Mouse (Mus musculus) stomach, postnatal 0 days (tissue): ENCODE results near the gene Prss46.

Experiments
- CTCF ChIP-seq: IDR thresholded peaks from 2 replicates; pipeline ENCODE4 v1.5.1; 2016; ENCODE audit warnings: antibody characterized with exemption, low read depth, mild to moderate bottlenecking, moderate library complexity
- EP300 ChIP-seq: optimal IDR thresholded peaks from 2 replicates; pipeline ENCODE3; 2016; ENCODE audit warnings: antibody characterized with exemption

- TF ChIP-seq CTCF (no peak), EP300 (no peak)
These were observed 51.7 kb downstream of the Prss46 start for GRCm38 (mm10) chr9:110895994-110896393.
